Mouse (Mus musculus) stomach, embryonic 16.5 days (tissue): ENCODE results near the gene Ntng1. TPM values are rescaled to one million over a fixed set of nuclear protein-coding genes. Genes with fewer than 3 reads are reported as not detected.

Experiments used
- ATAC-seq: fragments of 200-750 bp; cut with Nextera tagmentation; 2 replicates; pipeline ENCODE4 v1.8.0; 2017; ENCODE audit warnings: moderate number of reproducible peaks, moderate TSS enrichment; ENCODE audit not compliant: insufficient read depth, low FRiP score
- H3K27ac ChIP-seq: fragments of 300-500 bp; sonication (generic); 2 replicates; pipeline ENCODE4 v1.5.1; 2014; ENCODE audit warnings: low read length
- H3K27me3 ChIP-seq: fragments of 300-500 bp; sonication (generic); 2 replicates; pipeline ENCODE4 v1.6.1; 2014; ENCODE audit warnings: low read length, control low read depth, mixed read lengths; ENCODE audit not compliant: control insufficient read depth, insufficient read depth
- H3K36me3 ChIP-seq: fragments of 300-500 bp; sonication (generic); 2 replicates; pipeline ENCODE4 v1.6.1; 2014; ENCODE audit warnings: low read length; ENCODE audit not compliant: control insufficient read depth, insufficient read depth
- H3K4me1 ChIP-seq: fragments of 300-500 bp; sonication (generic); 2 replicates; pipeline ENCODE4 v1.6.1; 2014; ENCODE audit warnings: low read length, control low read depth, mixed read lengths; ENCODE audit not compliant: control insufficient read depth, insufficient read depth
- H3K4me2 ChIP-seq: fragments of 300-500 bp; sonication (generic); 2 replicates; pipeline ENCODE4 v1.6.1; 2014; ENCODE audit warnings: low read depth, low read length, mixed read lengths
- H3K4me3 ChIP-seq: fragments of 300-500 bp; sonication (generic); replicated peaks from 2 replicates; pipeline ENCODE4 v1.5.1; 2014; ENCODE audit warnings: mild to moderate bottlenecking, low read length
- H3K9ac ChIP-seq: fragments of 300-500 bp; sonication (generic); 2 replicates; pipeline ENCODE4 v1.6.1; 2014; ENCODE audit warnings: low read length
- H3K9me3 ChIP-seq: fragments of 300-500 bp; sonication (generic); replicated peaks from 2 replicates; pipeline ENCODE4 v1.6.1; 2016; ENCODE audit warnings: low read length, control low read depth; ENCODE audit not compliant: control insufficient read depth
- WGBS: fragments of 180-500 bp; shearing (Covaris S2); extraction: QIAGEN DNeasy Blood & Tissue Kit; methylation state at CpG from one replicate; pipeline ENCODE4 v1.1.7; 2014; 5-methylcytosine and 5-hydroxymethylcytosine counted together
- polyA plus RNA-seq: library from polyadenylated mRNA; unstranded; fragments of >200 nt; fragmentation: Nextera tagmentation; extraction: Ambion mirVana; gene quantifications from 2 replicates; pipeline ENCODE4 v1.2.1, GENCODE M21; 2015

The Ntng1 gene
- polyA plus RNA-seq, 1 experiment from 2014 or later, result 3.0 TPM

DNA sequence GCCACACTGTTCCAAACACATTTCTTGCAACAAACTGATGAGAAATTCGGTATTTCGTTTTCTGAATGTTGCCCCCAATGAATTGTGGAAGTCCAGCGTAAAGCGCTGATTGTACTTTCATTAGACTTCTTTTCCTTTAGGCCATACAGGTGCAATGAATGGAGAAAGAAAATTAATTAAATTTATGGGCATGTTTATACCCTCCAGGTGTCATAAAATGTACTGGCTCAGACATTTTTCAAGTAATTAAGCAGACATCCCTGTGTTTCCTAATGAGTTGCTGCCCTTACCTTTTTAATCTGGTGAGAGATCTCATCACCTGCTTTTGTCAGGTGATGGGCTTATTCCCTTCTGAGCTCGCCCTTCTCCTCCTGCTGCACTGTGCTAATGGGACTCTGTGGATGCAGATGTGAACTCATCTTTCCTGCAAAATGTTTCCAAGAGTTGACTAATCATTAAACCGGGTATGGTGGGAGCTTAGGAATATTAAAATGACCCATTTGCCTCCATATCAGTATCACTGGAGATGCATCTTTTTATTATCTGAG is 79.0 kb downstream of the Ntng1 start:
- WGBS, result 86% methylated on average over 6 of the region's 6 CpGs
- no peak overlapping the region for H3K27ac ChIP-seq
- no peak overlapping the region for H3K4me2 ChIP-seq
- H3K4me1 ChIP-seq, result no peaks in the 10 kb centered on the region
- no peaks in the 10 kb centered on the region for H3K9me3 ChIP-seq
- H3K4me3 ChIP-seq, result no peak overlapping the region
- H3K9ac ChIP-seq, result no peak overlapping the region
- no peak for ATAC-seq
- no peaks in the 10 kb centered on the region for H3K27me3 ChIP-seq
- no peaks in the 10 kb centered on the region for H3K36me3 ChIP-seq

- WGBS, result 89% methylated on average over 6 of the region's 6 CpGs
- no peak overlapping the region for H3K4me2 ChIP-seq
- no peak for ATAC-seq
- H3K9me3 ChIP-seq, result no peaks in the 10 kb centered on the region
- no peak overlapping the region for H3K9ac ChIP-seq
- H3K27ac ChIP-seq, result no peak overlapping the region
- H3K4me3 ChIP-seq, result no peak overlapping the region
- H3K36me3 ChIP-seq, result no peaks in the 10 kb centered on the region
- H3K27me3 ChIP-seq, result no peaks in the 10 kb centered on the region
- no peaks in the 10 kb centered on the region for H3K4me1 ChIP-seq
Observed at GRCm38 (mm10) chr3:110055915-110056314, 87.9 kb downstream of the Ntng1 start.

DNA sequence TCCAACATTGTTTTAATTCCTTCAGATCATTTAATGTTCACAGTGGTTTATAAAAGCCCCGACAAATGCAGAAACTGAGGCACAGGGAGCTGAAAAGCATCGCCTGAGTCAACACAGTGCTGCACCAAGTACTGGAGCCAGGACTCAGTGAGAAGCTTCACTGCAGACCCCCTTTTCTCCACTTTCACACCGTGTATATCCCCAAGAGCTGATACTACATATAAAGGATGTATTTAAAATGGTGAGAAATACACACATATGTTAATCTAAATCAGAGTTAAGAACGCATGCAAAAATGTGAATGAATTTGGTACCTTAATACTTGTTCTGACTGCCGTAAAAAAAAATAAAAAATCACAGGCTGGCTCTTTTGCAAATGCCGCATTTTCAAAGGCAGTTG is 88.4 kb downstream of the Ntng1 start:
- WGBS, result 83% methylated on average over 6 of the region's 6 CpGs

GRCm38 (mm10) chr3:110054125-110054524 is 89.7 kb downstream of the Ntng1 start:
- Histone ChIP-seq H3K36me3 (no peaks in the 10 kb centered on the region), H3K9me3 (no peaks in the 10 kb centered on the region), H3K27ac (no peak overlapping the region), H3K4me1 (no peaks in the 10 kb centered on the region), H3K4me3 (no peak overlapping the region), H3K9ac (no peak overlapping the region), H3K27me3 (no peaks in the 10 kb centered on the region), H3K4me2 (no peak overlapping the region)
- no peak for ATAC-seq
- WGBS, result 90% methylated on average over 2 of the region's 2 CpGs

More for the DNA sequence above, 88.4 kb downstream of the Ntng1 start:
- Histone ChIP-seq H3K4me3 (no peak overlapping the region), H3K4me2 (no peak overlapping the region), H3K9ac (no peak overlapping the region), H3K27ac (no peak overlapping the region), H3K27me3 (no peaks in the 10 kb centered on the region), H3K36me3 (no peaks in the 10 kb centered on the region), H3K9me3 (no peaks in the 10 kb centered on the region), H3K4me1 (no peaks in the 10 kb centered on the region)
- ATAC-seq, result no peak

GRCm38 (mm10) chr3:110048152-110048551 is 95.7 kb downstream of the Ntng1 start:
- WGBS, result 78% methylated on average over 6 of the region's 6 CpGs
- no peaks in the 10 kb centered on the region for H3K9me3 ChIP-seq
- H3K4me2 ChIP-seq, result no peak overlapping the region
- no peaks in the 10 kb centered on the region for H3K4me1 ChIP-seq
- H3K4me3 ChIP-seq, result no peak overlapping the region
- H3K27me3 ChIP-seq, result no peaks in the 10 kb centered on the region
- no peak overlapping the region for H3K27ac ChIP-seq
- no peak for ATAC-seq
- no peaks in the 10 kb centered on the region for H3K36me3 ChIP-seq
- H3K9ac ChIP-seq, result no peak overlapping the region

- Histone ChIP-seq H3K4me1 (no peaks in the 10 kb centered on the region), H3K36me3 (no peaks in the 10 kb centered on the region), H3K4me2 (no peak overlapping the region), H3K27me3 (no peaks in the 10 kb centered on the region), H3K4me3 (no peak overlapping the region), H3K9ac (no peak overlapping the region), H3K9me3 (no peaks in the 10 kb centered on the region), H3K27ac (no peak overlapping the region)
- ATAC-seq, result no peak
- 90% methylated on average over 2 of the region's 2 CpGs for WGBS
Observed at GRCm38 (mm10) chr3:110046750-110047149, 97.1 kb downstream of the Ntng1 start.

DNA sequence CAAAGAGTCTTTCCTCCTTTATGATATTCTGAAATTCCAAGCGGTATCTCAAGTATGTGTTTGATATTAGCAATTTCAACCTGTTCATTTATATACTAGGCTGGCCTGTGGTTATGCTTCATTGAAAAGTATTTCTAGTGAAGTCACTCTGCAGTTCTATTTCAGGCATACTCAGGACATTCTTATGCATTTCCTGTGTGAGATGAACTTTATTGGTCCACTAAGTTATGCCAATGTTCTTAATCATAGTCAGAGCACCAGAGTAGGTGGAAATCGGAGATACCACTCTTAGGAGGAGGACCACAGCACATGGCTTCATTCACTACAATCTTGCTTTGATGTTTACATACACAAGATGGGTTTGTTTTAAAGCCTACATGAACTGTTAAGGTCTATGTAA is 99.6 kb downstream of the Ntng1 start:
- 83% methylated on average over 2 of the region's 2 CpGs for WGBS
- Histone ChIP-seq H3K27me3 (no peaks in the 10 kb centered on the region), H3K4me3 (no peak overlapping the region), H3K36me3 (no peaks in the 10 kb centered on the region), H3K9me3 (no peaks in the 10 kb centered on the region), H3K4me1 (no peaks in the 10 kb centered on the region), H3K27ac (no peak overlapping the region), H3K4me2 (no peak overlapping the region), H3K9ac (no peak overlapping the region)
- ATAC-seq, result no peak

DNA sequence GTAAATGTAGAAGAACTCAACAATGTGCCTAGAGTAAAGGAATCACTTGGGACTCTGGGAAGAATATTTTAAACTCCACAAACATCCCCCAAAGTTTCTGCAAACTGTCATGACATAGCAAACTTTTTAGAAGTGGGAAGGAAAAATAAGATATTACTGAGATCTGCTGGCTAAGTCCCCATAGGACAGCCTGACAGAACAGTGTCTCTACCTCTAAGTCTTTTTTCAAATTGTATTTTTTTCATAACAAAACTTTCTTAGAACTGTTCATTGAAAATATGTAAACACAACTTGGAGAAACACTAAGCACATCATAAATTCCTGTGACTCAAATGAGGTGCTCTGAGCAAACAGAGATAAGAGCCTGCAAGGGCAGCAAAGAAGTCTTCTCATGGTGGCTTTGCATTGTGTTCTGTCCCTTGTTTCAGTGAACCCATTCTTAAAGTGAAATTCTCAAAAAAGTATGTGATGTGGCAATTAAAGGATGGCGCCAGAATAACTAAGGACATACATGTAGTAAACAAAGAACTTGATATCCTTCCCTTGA is 100.1 kb downstream of the Ntng1 start:
- H3K4me2 ChIP-seq, result no peak overlapping the region
- no peak for ATAC-seq
- H3K27ac ChIP-seq, result no peak overlapping the region
- WGBS, result 88% methylated on average over 1 of the region's 1 CpGs
- no peak overlapping the region for H3K4me3 ChIP-seq
- H3K36me3 ChIP-seq, result no peaks in the 10 kb centered on the region
- H3K9ac ChIP-seq, result no peak overlapping the region
- H3K4me1 ChIP-seq, result no peaks in the 10 kb centered on the region
- H3K9me3 ChIP-seq, result no peaks in the 10 kb centered on the region
- H3K27me3 ChIP-seq, result no peaks in the 10 kb centered on the region

DNA sequence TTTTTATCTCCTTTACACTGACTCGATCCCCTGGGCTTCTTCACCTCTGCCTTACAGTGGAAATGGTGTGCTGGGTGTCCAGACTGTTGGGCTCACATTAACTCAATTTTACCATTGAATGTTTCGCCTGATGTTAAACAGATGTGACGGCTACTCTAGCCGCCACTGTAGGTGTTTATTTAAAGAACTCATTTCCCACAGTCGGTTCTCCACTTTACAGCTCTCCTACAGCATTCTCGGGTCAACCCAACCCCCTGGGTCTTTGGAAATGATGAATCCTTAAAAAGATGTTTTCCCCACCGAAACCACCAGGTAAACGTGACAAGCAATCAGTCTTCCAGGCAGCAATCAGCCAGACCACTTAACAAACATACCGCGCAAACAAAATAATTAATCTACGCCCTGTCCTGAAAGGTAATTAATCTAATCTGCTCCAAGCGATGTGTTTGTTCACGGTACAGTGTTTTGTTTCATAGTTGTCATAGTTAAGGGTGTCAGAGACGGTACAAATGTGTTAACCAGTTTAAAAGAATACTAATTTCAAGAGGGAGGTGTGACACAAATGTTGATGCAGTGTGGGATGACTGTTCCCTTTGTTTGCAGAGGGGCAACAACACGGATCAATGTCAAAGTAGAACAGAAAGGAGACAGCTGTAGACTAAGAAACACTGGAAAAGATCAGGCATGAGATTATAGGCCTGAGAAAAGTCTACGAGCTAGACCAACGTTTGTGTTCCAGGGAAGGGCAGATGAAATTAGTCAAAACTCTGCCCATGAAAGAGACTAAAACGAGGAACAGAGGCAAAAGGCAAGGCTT is 120.8 kb downstream of the Ntng1 start:
- peak; percentile 64 for ATAC-seq
- WGBS, result 10% methylated on average over 18 of the region's 18 CpGs
- no peaks in the 10 kb centered on the region for H3K36me3 ChIP-seq
- no peak overlapping the region for H3K9ac ChIP-seq
- H3K4me3 ChIP-seq, result no peak overlapping the region
- H3K4me2 ChIP-seq, result peak overlapping the region; percentile 38
- no peaks in the 10 kb centered on the region; the same call in 1 of the 2 replicates for H3K4me1 ChIP-seq
- no peak overlapping the region for H3K27ac ChIP-seq
- no peaks in the 10 kb centered on the region for H3K9me3 ChIP-seq
- no peaks in the 10 kb centered on the region for H3K27me3 ChIP-seq
